Mouse (Mus musculus) layer of hippocampus, postnatal 25 days (tissue): Measurements from ENCODE around the gene Arid4a. TPM values are rescaled to one million over a fixed set of nuclear protein-coding genes. Genes with fewer than 3 reads are reported as not detected.
A peak's percentile ranks its signal among the peaks of the same experiment; 100 is the strongest.

ENCODE experiments used
- DNase-seq, 2 experiments: peaks; one replicate each; pipeline ENCODE4 v3.0.0; 2022; ENCODE audit warnings: mixed read lengths in 2 of 2, low spot score in 1 of 2; ENCODE audit errors: extremely low spot score in 1 of 2
- total RNA-seq, 2 experiments: library from RNA; stranded (reverse); gene quantifications; 2 replicates each; pipeline ENCODE4 v1.2.3; 2021

Arid4a gene
- total RNA-seq, result 10 to 100 TPM; 36.8 to 41.7 TPM

- DNase-seq, result peak; percentile 85 to 88
Observed at GRCm38 (mm10) chr12:71015363-71016210, at the start of gene Arid4a. Gene Arid4a, plus strand, starts transcription at chr12:71015990.

GRCm38 (mm10) chr12:70967581-70967980 is 48.2 kb upstream of the Arid4a start:
- DNase-seq, result no peak

GRCm38 (mm10) chr12:70968141-70968790 is 47.5 kb upstream of the Arid4a start:
- DNase-seq, result peak; percentile 68

GRCm38 (mm10) chr12:70968791-70969307 is 46.9 kb upstream of the Arid4a start:
- peak; percentile 86 to 92 for DNase-seq

- DNase-seq, result peak; percentile 26 to 29
Observed at GRCm38 (mm10) chr12:70969485-70970184, 46.2 kb upstream of the Arid4a start.

DNA sequence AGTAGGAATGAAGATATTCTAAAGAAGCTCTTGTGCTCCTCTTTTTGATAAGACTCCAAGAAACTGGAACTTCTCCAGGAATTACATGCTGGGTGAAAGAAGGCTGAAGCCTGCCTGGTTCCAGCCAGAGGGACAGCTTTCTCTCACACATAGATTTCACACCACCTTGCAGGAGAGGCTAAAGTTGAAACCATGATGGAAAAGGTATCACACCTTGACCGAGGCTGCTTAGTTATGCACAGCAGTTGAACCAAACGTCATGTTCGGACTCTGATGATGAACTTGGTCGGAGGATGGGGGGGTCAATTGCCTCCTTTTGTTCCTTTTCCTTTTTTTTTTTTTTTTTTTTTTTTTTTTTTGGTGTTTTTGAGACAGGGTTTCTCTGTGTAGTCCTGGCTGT is 42.0 kb upstream of the Arid4a start:
- no peak for DNase-seq

GRCm38 (mm10) chr12:70974441-70975266 is 41.1 kb upstream of the Arid4a start, which contains the start of gene Psma3:
Gene Psma3, plus strand, starts transcription at chr12:70974621.
- DNase-seq, result peak; percentile 74 to 76

GRCm38 (mm10) chr12:70975406-70975805 is 40.4 kb upstream of the Arid4a start:
- DNase-seq, result no peak

- no peak for DNase-seq
Observed at GRCm38 (mm10) chr12:70975891-70976290, 39.9 kb upstream of the Arid4a start.

- DNase-seq, result no peak
Observed at GRCm38 (mm10) chr12:70978345-70978744, 37.4 kb upstream of the Arid4a start.

GRCm38 (mm10) chr12:70984855-70985550 is 30.8 kb upstream of the Arid4a start:
- no peak for DNase-seq

GRCm38 (mm10) chr12:70997225-70997624 is 18.6 kb upstream of the Arid4a start:
- DNase-seq, result no peak

DNA sequence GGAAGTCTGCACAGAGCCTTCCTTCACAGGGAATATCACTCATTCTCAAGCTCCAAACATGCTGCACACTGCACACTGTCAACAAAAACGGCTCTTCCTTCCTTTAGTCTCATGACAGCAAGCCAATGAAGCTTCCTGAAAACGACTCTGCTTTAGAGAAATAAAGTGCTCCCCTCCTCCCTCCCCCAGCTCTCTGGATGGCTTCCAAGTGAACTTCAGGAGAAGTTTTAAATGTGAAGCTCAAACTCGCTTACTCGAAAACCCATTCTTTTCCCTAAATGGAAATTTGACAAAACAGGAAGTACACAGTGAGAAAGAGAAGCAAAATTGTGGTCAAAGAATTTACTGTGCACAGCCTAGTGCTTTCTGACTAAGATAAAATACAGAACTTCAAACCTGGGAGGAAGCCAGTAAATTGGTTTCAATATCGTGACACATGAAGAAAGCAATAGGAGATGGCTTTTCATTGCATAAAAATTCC is 16.3 kb upstream of the Arid4a start:
- DNase-seq, result no peak

GRCm38 (mm10) chr12:71000344-71000743 is 15.4 kb upstream of the Arid4a start:
- no peak for DNase-seq

- no peak for DNase-seq
Observed at GRCm38 (mm10) chr12:71001456-71001855, 14.3 kb upstream of the Arid4a start.

DNA sequence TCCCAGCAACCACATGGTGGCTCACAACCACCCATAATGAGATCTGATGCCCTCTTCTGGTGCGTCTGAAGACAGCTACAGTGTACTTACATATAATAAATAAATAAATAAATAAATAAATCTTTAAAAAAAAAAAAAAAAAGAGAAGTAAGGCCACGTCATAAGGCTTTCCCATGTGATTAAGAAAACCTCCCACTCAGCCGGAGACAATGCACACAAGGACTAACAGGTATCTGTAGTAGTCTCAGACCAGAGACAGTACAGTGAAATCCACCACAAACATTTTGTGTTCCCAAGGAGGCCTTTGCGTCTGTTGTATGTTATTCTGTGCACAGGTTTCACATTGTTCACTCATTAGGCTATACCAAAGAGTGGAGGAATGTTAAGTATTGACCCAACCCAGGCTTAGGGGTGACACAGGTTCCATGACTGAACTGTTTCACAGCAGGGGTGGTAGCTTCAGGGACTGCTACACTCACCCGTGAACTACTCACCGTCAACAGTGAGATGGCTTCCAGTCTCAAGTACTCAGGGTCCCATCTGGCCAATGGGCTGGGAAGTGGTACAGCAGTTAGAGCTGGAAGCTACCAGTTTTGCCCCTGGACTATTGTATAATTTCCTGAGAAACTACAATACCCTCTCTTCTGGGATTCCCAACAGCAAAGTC is 11.9 kb upstream of the Arid4a start:
- no peak for DNase-seq

DNA sequence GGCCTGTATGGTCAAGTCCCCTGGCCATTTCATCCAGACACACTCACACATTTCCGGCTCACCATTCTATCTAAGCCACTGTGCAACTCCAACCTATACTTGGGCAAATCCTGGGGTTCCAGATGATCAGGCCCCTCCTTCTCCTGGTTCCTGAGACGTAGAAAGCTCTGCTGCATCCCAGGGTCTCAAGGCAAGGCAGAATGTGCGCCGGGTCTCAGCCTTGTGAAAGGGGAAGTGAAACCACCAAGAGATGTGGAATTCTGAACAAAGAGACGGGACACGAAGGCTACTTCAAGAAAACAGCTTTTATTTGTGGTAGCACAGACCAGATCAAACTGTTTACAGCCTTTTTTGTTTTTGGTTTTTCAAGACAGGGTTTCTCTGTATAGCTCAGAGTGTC is 9.6 kb upstream of the Arid4a start:
- DNase-seq, result no peak

DNA sequence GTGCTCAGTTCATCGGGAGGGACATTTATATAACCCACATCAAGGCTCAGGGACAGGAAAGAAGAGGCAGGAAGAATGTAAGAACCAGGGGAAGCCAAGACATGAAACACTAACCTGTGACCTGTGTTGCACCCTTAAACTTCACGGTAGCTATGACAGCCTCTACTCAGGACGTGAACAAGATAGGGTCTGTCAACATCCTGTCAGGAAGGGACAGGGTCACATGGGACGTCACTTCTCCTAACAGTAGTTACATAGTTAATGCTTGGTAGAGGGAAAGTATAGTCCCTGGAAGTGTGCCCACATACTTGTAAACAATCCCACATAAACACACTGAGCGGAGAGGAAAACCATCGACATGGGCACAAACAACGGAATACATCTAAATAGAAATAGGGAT is 8.9 kb upstream of the Arid4a start:
- DNase-seq, result no peak

- no peak for DNase-seq
Observed at GRCm38 (mm10) chr12:71009769-71010168, 6.0 kb upstream of the Arid4a start.
